Comparison of ENCODE assay signal across 15 mouse cellular contexts in genomic region chr6:120516422-120516821, GRCm38 (mm10). TPM values are rescaled to one million over a fixed set of nuclear protein-coding genes. Genes with fewer than 3 reads are reported as not detected.
A peak's percentile ranks its signal among the peaks of the same experiment; 100 is the strongest.
DNase-seq lines count a peak whose midpoint lies in the region; ATAC-seq and TF ChIP-seq lines count a peak whose summit lies in the region.
"Had no signal": no experiment of that assay in that cellular context is flagged by ENCODE, and none has a peak within 500 bp of the region (broad histone marks: within the 10 kb centered on the region; RNA-seq: fewer than 3 reads in every experiment).

No protein-coding gene starts in this region.

- H3K9ac ChIP-seq in stomach, embryonic 15.5 days, result no peak overlapping the region
- no peak overlapping the region for H3K9ac ChIP-seq in stomach, postnatal 0 days (ENCODE audit: low read length)
- H3K9ac ChIP-seq in liver, embryonic 15.5 days, result peak overlapping the region; percentile 24; the same call in 1 of the 2 replicates
- H3K9ac ChIP-seq: embryonic facial prominence, embryonic 13.5 days; forebrain, embryonic 13.5 days had no signal

- WGBS in stomach, embryonic 15.5 days, result 72% methylated on average over 4 of the region's 4 CpGs
- 82% methylated on average over 4 of the region's 4 CpGs for WGBS in stomach, postnatal 0 days
- WGBS in embryonic facial prominence, embryonic 10.5 days, result 92% methylated on average over 4 of the region's 4 CpGs
- 23% methylated on average over 4 of the region's 4 CpGs for WGBS in liver, embryonic 15.5 days (ENCODE audit: insufficient replicate concordance)

- no peaks in the 10 kb centered on the region for H3K27me3 ChIP-seq in stomach, embryonic 15.5 days (replicated peaks)
- H3K27me3 ChIP-seq in stomach, postnatal 0 days (ENCODE audit: control insufficient read depth, insufficient read depth, low read length), result no peaks in the 10 kb centered on the region
- H3K27me3 ChIP-seq in embryonic facial prominence, embryonic 10.5 days (replicated peaks; ENCODE audit: low read depth, poor library complexity, severe bottlenecking), result no peaks in the 10 kb centered on the region
- H3K27me3 ChIP-seq in liver, embryonic 15.5 days, result no peaks in the 10 kb centered on the region
- H3K27me3 ChIP-seq: embryonic facial prominence, embryonic 13.5 days; forebrain, embryonic 13.5 days had no signal

- H3K4me1 ChIP-seq in stomach, embryonic 15.5 days, result no peaks in the 10 kb centered on the region
- no peaks in the 10 kb centered on the region for H3K4me1 ChIP-seq in stomach, postnatal 0 days (replicated peaks; ENCODE audit: control insufficient read depth, insufficient read depth)
- H3K4me1 ChIP-seq in embryonic facial prominence, embryonic 10.5 days, result no peaks in the 10 kb centered on the region
- peaks cover 48% of the 10 kb centered on the region for H3K4me1 ChIP-seq in liver, embryonic 15.5 days (replicated peaks)
- H3K4me1 ChIP-seq: embryonic facial prominence, embryonic 13.5 days; forebrain, embryonic 13.5 days had no signal

- TF ChIP-seq EP300 in stomach, postnatal 0 days (optimal IDR thresholded peaks at IDR 0.05), result no peak

- no peak overlapping the region for H3K4me3 ChIP-seq in stomach, embryonic 15.5 days (replicated peaks)
- no peak overlapping the region for H3K4me3 ChIP-seq in stomach, postnatal 0 days (ENCODE audit: low read depth, low read length)
- H3K4me3 ChIP-seq in embryonic facial prominence, embryonic 10.5 days, result no peak overlapping the region
- H3K4me3 ChIP-seq in liver, embryonic 15.5 days (replicated peaks), result no peak overlapping the region
- H3K4me3 ChIP-seq: embryonic facial prominence, embryonic 13.5 days; forebrain, embryonic 13.5 days had no signal

- no peak overlapping the region for H3K4me2 ChIP-seq in stomach, embryonic 15.5 days
- no peak overlapping the region for H3K4me2 ChIP-seq in stomach, postnatal 0 days (replicated peaks; ENCODE audit: low read depth)
- H3K4me2 ChIP-seq in liver, embryonic 15.5 days, result peak overlapping the region; percentile 46
- H3K4me2 ChIP-seq: embryonic facial prominence, embryonic 13.5 days; forebrain, embryonic 13.5 days had no signal

- H3K36me3 ChIP-seq in stomach, embryonic 15.5 days, result 0 out of 2 replicates have a peak, but pooled peaks cover 4% of the 10 kb centered on the region
- H3K36me3 ChIP-seq in stomach, postnatal 0 days (ENCODE audit: control insufficient read depth, insufficient read depth, low read length), result peaks cover 4% of the 10 kb centered on the region
- H3K36me3 ChIP-seq in embryonic facial prominence, embryonic 10.5 days (replicated peaks), result peaks cover 87% of the 10 kb centered on the region
- peaks cover 33% of the 10 kb centered on the region for H3K36me3 ChIP-seq in liver, embryonic 15.5 days (replicated peaks)

- DNase-seq in stomach, postnatal 0 days (ENCODE audit: low spot score), result no peak
- no peak for DNase-seq in embryonic facial prominence, embryonic 10.5 days (ENCODE audit: low spot score)
- no peak for DNase-seq in adipocyte (ENCODE audit: low spot score)
- no peak for DNase-seq in T-cell, adult 2 months (ENCODE audit: low spot score)
- DNase-seq: adrenal gland, postnatal 36 days; cerebellum, adult 11-12 months; heart, postnatal 4 days; kidney, adult 18-20 months; kidney, postnatal 4 days had no signal

- TF ChIP-seq CTCF in stomach, postnatal 0 days (IDR thresholded peaks at IDR 0.05; ENCODE audit: low read depth), result no peak

- no peaks in the 10 kb centered on the region for H3K9me3 ChIP-seq in stomach, embryonic 15.5 days
- no peaks in the 10 kb centered on the region for H3K9me3 ChIP-seq in stomach, postnatal 0 days (ENCODE audit: control insufficient read depth, low read length)
- H3K9me3 ChIP-seq in embryonic facial prominence, embryonic 10.5 days, result no peaks in the 10 kb centered on the region
- H3K9me3 ChIP-seq in liver, embryonic 15.5 days (replicated peaks), result no peaks in the 10 kb centered on the region
- H3K9me3 ChIP-seq: embryonic facial prominence, embryonic 13.5 days; forebrain, embryonic 13.5 days had no signal

- no peak overlapping the region for H3K27ac ChIP-seq in stomach, embryonic 15.5 days
- no peak overlapping the region for H3K27ac ChIP-seq in stomach, postnatal 0 days (replicated peaks)
- 0 out of 2 replicates have a peak overlapping the region, but pooled peaks have one; percentile 26 for H3K27ac ChIP-seq in embryonic facial prominence, embryonic 10.5 days (replicated peaks)
- H3K27ac ChIP-seq in liver, embryonic 15.5 days (replicated peaks), result peak overlapping the region; percentile 86
- H3K27ac ChIP-seq: embryonic facial prominence, embryonic 13.5 days; forebrain, embryonic 13.5 days; hindbrain, postnatal 0 days had no signal

- peak; percentile 77 for ATAC-seq in stomach, embryonic 15.5 days (ENCODE audit: insufficient read depth, low FRiP score, low read depth)
- no peak for ATAC-seq in stomach, postnatal 0 days (ENCODE audit: low FRiP score, low TSS enrichment)
- ATAC-seq in liver, embryonic 15.5 days (ENCODE audit: insufficient read depth), result peak; percentile 93
- no peak for ATAC-seq in frontal cortex, adult (ENCODE audit: low TSS enrichment)
- ATAC-seq: forebrain, embryonic 13.5 days had no signal

RNA-seq across cellular contexts. Expression of gene Hdhd5, which starts 14.7 kb away (rescaled TPM):
- 15.2 and 20.5 TPM in 2 replicates for polyA plus RNA-seq in stomach, embryonic 15.5 days (2015; fragmentation: Nextera tagmentation; extraction: Ambion mirVana)
- polyA plus RNA-seq in stomach, postnatal 0 days (2015; fragmentation: Nextera tagmentation; extraction: Ambion mirVana), result 8.5 and 9.2 TPM in 2 replicates
- polyA plus RNA-seq in embryonic facial prominence, embryonic 10.5 days (2016; fragmentation: Nextera tagmentation; extraction: Ambion mirVana), result 22.9 and 24.0 TPM in 2 replicates
- polyA plus RNA-seq in liver, embryonic 15.5 days (2015; fragmentation: Nextera tagmentation; extraction: Ambion mirVana), result 9.9 and 11.6 TPM in 2 replicates

RNA-seq across cellular contexts. Expression of gene Tmem121b, which starts 22.8 kb away (rescaled TPM):
- polyA plus RNA-seq in stomach, embryonic 15.5 days (2015; fragmentation: Nextera tagmentation; extraction: Ambion mirVana), result 0.12 and 0.15 TPM in 2 replicates
- polyA plus RNA-seq in stomach, postnatal 0 days (2015; fragmentation: Nextera tagmentation; extraction: Ambion mirVana), result 0.02 TPM in 2 replicates
- polyA plus RNA-seq in embryonic facial prominence, embryonic 10.5 days (2016; fragmentation: Nextera tagmentation; extraction: Ambion mirVana), result 0.18 and 0.25 TPM in 2 replicates
- not detected in 2 replicates for polyA plus RNA-seq in liver, embryonic 15.5 days (2015; fragmentation: Nextera tagmentation; extraction: Ambion mirVana)

RNA-seq across cellular contexts. Expression of gene Il17ra, which starts 53.4 kb away (rescaled TPM):
- 7.2 and 7.5 TPM in 2 replicates for polyA plus RNA-seq in stomach, embryonic 15.5 days (2015; fragmentation: Nextera tagmentation; extraction: Ambion mirVana)
- polyA plus RNA-seq in stomach, postnatal 0 days (2015; fragmentation: Nextera tagmentation; extraction: Ambion mirVana), result 3.5 and 4.2 TPM in 2 replicates
- 3.1 and 3.7 TPM in 2 replicates for polyA plus RNA-seq in embryonic facial prominence, embryonic 10.5 days (2016; fragmentation: Nextera tagmentation; extraction: Ambion mirVana)
- polyA plus RNA-seq in liver, embryonic 15.5 days (2015; fragmentation: Nextera tagmentation; extraction: Ambion mirVana), result 10.4 and 12.1 TPM in 2 replicates

Comparison
In these comparisons a context has a peak if more than half of its experiments do, and no peak if none do; other contexts are left out.
1. ATAC-seq: peak in stomach, embryonic 15.5 days (single experiment) and liver, embryonic 15.5 days (single experiment); none in stomach, postnatal 0 days (single experiment) and frontal cortex, adult (single experiment).
2. H3K27ac ChIP-seq: peak in embryonic facial prominence, embryonic 10.5 days (single experiment) and liver, embryonic 15.5 days (single experiment); none in stomach, embryonic 15.5 days (single experiment) and stomach, postnatal 0 days (single experiment).